Mouse (Mus musculus) midbrain, embryonic 16.5 days (tissue): ENCODE results near the gene Igfbp3. TPM values are rescaled to one million over a fixed set of nuclear protein-coding genes. Genes with fewer than 3 reads are reported as not detected.

Experiments
- ATAC-seq: fragments of 200-750 bp; cut with Nextera tagmentation; 2 replicates; pipeline ENCODE4 v1.8.0; 2017; ENCODE audit warnings: moderate TSS enrichment
- H3K27ac ChIP-seq: fragments of 300-500 bp; sonication (generic); 2 replicates; pipeline ENCODE4 v1.5.1; 2014; ENCODE audit warnings: mild to moderate bottlenecking, low read length, mixed read lengths
- H3K27me3 ChIP-seq: fragments of 300-500 bp; sonication (generic); 2 replicates; pipeline ENCODE4 v1.6.1; 2014; ENCODE audit warnings: low read depth, low read length, mixed read lengths; ENCODE audit not compliant: control insufficient read depth, insufficient read depth
- H3K36me3 ChIP-seq: fragments of 300-500 bp; sonication (generic); 2 replicates; pipeline ENCODE4 v1.6.1; 2014; ENCODE audit warnings: mild to moderate bottlenecking, low read length, moderate library complexity, mixed read lengths; ENCODE audit not compliant: control insufficient read depth, insufficient read depth
- H3K4me1 ChIP-seq: fragments of 300-500 bp; sonication (generic); 2 replicates; pipeline ENCODE4 v1.6.1; 2014; ENCODE audit warnings: mild to moderate bottlenecking, low read length, mixed read lengths; ENCODE audit not compliant: control insufficient read depth, insufficient read depth
- H3K4me2 ChIP-seq: fragments of 300-500 bp; sonication (generic); 2 replicates; pipeline ENCODE4 v1.6.1; 2014; ENCODE audit warnings: mild to moderate bottlenecking, low read length, mixed read lengths
- H3K4me3 ChIP-seq: fragments of 300-500 bp; sonication (generic); 2 replicates; pipeline ENCODE4 v1.5.1; 2014; ENCODE audit warnings: low read depth, mild to moderate bottlenecking, low read length, moderate library complexity, mixed read lengths
- H3K9ac ChIP-seq: fragments of 300-500 bp; sonication (generic); 2 replicates; pipeline ENCODE4 v1.6.1; 2014; ENCODE audit warnings: low read depth, low read length, mixed read lengths
- H3K9me3 ChIP-seq: fragments of 300-500 bp; sonication (generic); replicated peaks from 2 replicates; pipeline ENCODE4 v1.6.1; 2014; ENCODE audit warnings: mild to moderate bottlenecking, low read length, mixed read lengths; ENCODE audit not compliant: control insufficient read depth, poor library complexity, severe bottlenecking
- WGBS: fragments of 180-500 bp; shearing (Covaris S2); extraction: QIAGEN DNeasy Blood & Tissue Kit; methylation state at CpG from one replicate; pipeline ENCODE4 v1.1.7; 2014; 5-methylcytosine and 5-hydroxymethylcytosine counted together
- polyA plus RNA-seq: library from polyadenylated mRNA; unstranded; fragments of >200 nt; fragmentation: Nextera tagmentation; extraction: Ambion mirVana; gene quantifications from 2 replicates; pipeline ENCODE4 v1.2.1, GENCODE M21; 2015

The Igfbp3 gene
- 13.7 and 15.6 TPM in 2 replicates for polyA plus RNA-seq

DNA sequence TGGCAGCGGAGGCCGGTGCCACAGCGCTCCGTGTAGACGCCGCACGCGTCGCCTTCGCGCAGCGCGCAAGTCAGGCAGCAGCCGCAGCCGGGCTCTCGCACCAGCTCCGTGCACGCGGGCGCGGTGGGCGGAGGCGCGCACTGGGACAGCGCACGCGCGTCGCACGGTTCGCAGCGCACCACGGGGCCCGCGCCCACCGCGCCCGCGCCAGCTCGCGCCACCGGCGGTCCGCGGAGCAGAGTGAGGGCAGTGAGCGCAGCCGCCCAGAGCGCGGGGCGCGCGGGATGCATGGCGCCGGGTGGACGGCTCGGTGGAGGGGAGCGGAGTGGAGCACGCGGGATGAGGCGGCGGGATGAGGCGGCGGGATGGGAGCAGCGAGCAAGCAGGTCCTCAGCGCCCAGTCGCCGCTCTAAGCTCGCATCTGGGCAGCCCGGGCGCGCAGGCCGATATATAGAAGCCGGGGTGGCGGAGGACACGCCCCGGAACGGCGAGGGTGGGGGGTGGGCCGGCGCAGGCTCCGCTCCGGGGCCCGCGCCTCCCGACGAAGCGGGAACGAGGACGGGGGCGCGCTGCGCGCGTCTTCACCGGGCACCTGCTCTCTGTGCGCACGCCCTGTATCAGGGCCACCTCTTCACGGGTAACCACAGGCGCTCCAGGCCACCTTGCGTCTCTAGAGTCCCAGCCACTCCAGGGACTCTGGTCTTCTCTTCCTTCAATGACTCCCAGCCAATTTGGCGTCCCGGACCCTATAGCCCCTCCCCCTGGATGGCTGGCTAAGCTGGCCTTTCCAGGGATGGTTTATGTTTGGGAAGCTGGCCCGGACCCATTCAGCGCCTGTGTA is at the start of gene Igfbp3:
Gene Igfbp3 (minus strand): TSS at position 423 of the 841 bp plus-strand sequence.
- peak; percentile 95 for ATAC-seq
- Histone ChIP-seq H3K4me1 (peaks cover 21% of the 10 kb centered on the region), H3K27ac (peak within 1 kb of the TSS; percentile 84), H3K4me2 (peak within 1 kb of the TSS; percentile 90), H3K36me3 (no peaks in the 10 kb centered on the region), H3K4me3 (peak within 1 kb of the TSS; percentile 71), H3K9ac (peak within 1 kb of the TSS; percentile 89), H3K9me3 (no peaks in the 10 kb centered on the region), H3K27me3 (peaks cover 9% of the 10 kb centered on the region)
- WGBS: under 1% methylated on average over 99 of the region's 104 CpGs

DNA sequence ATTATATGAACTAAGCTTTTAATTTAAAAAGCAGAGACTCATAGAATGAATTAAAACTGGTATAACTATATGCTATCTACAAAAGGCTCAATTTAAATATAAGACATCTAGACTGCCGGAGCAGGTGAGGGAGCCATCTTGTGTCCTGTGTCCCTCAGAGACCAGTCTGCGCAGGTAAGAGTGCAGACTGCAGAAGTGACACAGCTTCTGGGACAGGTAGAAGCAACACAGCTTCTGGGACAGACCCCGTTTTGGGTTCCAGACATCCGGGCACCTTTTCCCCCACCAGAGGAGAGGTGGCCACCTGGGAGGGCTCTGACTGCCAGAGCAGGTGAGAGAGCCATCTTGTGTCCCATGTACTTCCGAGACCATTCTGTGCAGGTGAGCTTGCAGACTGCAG is 37.1 kb upstream of the Igfbp3 start:
- Histone ChIP-seq H3K27me3 (no peaks in the 10 kb centered on the region), H3K27ac (no peak overlapping the region), H3K36me3 (no peaks in the 10 kb centered on the region), H3K9ac (no peak overlapping the region), H3K4me1 (no peaks in the 10 kb centered on the region), H3K4me3 (no peak overlapping the region), H3K4me2 (no peak overlapping the region), H3K9me3 (no peaks in the 10 kb centered on the region)
- 98% methylated on average over 5 of the region's 5 CpGs for WGBS
- no peak for ATAC-seq

DNA sequence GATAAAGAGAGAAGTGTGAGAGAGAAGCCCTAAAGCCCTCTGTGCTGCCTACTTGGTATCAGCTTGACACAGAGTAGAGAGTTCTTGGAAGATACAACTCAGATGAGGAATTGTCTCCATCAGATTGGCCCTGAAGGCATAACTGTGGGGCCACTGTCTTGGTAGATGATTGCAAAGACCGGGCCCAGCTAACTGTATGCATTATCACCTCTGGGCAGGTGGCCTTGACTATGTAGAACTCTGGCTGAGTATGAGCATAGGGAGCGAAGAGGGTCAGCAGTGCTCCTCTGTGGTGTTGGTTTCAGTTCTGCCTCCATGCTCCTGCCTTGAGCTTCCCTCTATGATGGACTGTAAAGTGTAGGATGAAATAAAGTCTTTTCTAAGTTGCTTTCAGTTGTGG is 36.7 kb upstream of the Igfbp3 start:
- H3K9me3 ChIP-seq: no peaks in the 10 kb centered on the region
- H3K27me3 ChIP-seq: no peaks in the 10 kb centered on the region
- ATAC-seq: no peak
- no peak overlapping the region for H3K27ac ChIP-seq
- no peaks in the 10 kb centered on the region for H3K36me3 ChIP-seq
- H3K4me3 ChIP-seq: no peak overlapping the region
- no peak overlapping the region for H3K4me2 ChIP-seq
- H3K4me1 ChIP-seq: no peaks in the 10 kb centered on the region
- no peak overlapping the region for H3K9ac ChIP-seq
- 88% methylated on average over 2 of the region's 2 CpGs for WGBS

DNA sequence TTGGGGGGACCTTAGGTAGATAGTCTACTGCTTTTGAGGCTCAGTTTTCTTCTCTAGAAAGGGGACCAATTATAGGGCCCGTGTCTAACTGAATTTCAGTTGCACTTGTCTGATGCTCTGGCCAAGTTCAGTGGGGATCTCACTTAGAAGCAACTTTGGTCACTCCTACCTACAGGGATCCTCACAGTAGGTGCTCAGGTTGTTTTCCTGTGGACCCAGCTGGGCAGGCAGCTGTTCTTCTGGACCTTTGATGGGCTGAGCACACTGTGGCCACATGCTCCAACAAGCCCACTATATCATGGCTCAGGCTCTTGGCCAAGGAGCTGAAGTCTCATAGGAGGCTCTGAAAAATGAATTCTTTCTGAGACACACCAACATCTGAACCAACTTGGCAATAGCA is 31.1 kb upstream of the Igfbp3 start:
- no peak for ATAC-seq
- WGBS: 79% methylated on average over 1 of the region's 1 CpGs
- H3K4me3 ChIP-seq: no peak overlapping the region

DNA sequence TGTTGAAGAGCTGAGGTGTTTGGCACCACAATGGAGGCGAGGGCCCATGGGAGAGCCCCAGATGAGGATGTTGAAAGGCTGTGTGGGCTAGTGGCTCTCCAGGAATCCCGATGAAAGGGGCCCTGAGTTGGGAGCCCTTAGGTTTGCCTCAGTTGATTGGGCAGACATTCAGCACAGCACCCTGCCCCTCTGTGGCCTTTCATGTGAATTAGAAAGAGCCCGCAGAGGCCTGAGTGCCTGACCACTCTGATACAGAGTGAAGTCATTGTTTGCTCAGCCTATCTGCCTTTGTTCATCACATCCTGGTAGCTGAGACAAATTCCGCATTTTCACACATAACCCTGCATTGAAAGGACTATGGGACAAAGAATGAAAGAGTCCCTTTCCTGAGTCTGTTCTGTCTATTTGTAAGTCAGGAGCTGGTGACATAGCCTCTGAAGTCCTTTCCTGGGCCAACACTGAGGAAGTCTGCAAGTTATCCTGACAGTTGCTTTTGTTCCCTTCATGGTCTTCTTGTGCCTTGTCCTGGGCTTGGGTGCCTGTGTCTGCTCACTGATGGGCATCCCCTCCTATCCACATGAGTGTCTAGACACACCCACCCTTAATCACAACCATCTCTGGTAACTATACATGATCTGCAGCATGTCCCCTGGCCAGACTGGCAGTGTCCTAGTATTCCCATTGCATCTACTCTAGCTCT is 25.5 kb upstream of the Igfbp3 start:
- no peak for ATAC-seq
- Histone ChIP-seq H3K4me2 (no peak overlapping the region), H3K27me3 (no peaks in the 10 kb centered on the region), H3K4me3 (no peak overlapping the region), H3K4me1 (no peaks in the 10 kb centered on the region), H3K36me3 (no peaks in the 10 kb centered on the region), H3K9ac (no peak overlapping the region), H3K27ac (no peak overlapping the region), H3K9me3 (no peaks in the 10 kb centered on the region)
- WGBS: 57% methylated on average over 4 of the region's 4 CpGs

More for the DNA sequence above, 31.1 kb upstream of the Igfbp3 start:
- Histone ChIP-seq H3K4me2 (no peak overlapping the region), H3K27ac (no peak overlapping the region), H3K9me3 (no peaks in the 10 kb centered on the region), H3K27me3 (no peaks in the 10 kb centered on the region), H3K4me1 (no peaks in the 10 kb centered on the region), H3K9ac (no peak overlapping the region), H3K36me3 (no peaks in the 10 kb centered on the region)

DNA sequence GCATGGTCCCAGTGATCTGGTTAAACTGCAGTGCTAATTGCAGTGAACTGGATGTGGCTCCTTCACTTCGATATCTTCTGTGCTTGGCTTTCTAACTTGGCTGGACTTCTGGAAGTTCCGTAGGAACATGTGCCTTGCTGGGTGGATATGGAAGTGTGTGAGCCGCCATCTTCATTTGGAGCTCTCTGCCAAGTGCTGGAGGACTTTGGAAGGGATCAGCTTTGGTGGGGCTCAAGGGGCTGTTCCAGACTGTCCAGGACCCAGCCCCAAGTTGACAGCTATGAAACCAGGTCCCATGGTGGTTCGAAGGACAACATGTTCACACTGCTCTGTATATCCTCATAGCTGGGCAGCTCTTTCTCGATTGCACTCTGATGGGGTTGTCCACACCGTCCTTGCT is 24.8 kb upstream of the Igfbp3 start:
- Histone ChIP-seq H3K27ac (no peak overlapping the region), H3K4me1 (no peaks in the 10 kb centered on the region), H3K36me3 (no peaks in the 10 kb centered on the region), H3K9ac (no peak overlapping the region), H3K4me2 (no peak overlapping the region), H3K27me3 (no peaks in the 10 kb centered on the region), H3K4me3 (no peak overlapping the region), H3K9me3 (no peaks in the 10 kb centered on the region)
- ATAC-seq: no peak
- WGBS: 95% methylated on average over 6 of the region's 6 CpGs

DNA sequence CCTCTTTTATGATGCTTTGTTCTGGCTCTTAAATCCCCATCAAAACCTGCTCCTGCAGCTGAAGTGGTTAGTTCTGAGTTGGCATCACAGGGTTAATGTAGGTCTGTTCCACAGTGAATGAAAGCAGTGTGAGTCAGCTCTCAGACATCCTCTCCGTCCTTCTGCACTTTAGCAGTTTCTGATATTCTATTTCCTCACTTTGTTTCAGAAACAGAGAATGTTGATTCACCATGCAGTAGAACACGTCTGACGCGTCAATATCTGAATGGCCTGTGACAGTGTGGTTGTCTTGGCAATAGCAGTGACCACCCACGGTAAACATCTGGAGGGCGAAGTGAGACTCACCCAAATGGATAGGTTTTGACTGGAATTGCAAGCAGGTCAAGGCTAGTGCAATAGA is 24.0 kb upstream of the Igfbp3 start:
- Histone ChIP-seq H3K9ac (no peak overlapping the region), H3K27me3 (no peaks in the 10 kb centered on the region), H3K4me2 (no peak overlapping the region), H3K4me1 (no peaks in the 10 kb centered on the region), H3K36me3 (no peaks in the 10 kb centered on the region), H3K9me3 (no peaks in the 10 kb centered on the region), H3K27ac (no peak overlapping the region), H3K4me3 (no peak overlapping the region)
- 77% methylated on average over 6 of the region's 6 CpGs for WGBS
- ATAC-seq: no peak

DNA sequence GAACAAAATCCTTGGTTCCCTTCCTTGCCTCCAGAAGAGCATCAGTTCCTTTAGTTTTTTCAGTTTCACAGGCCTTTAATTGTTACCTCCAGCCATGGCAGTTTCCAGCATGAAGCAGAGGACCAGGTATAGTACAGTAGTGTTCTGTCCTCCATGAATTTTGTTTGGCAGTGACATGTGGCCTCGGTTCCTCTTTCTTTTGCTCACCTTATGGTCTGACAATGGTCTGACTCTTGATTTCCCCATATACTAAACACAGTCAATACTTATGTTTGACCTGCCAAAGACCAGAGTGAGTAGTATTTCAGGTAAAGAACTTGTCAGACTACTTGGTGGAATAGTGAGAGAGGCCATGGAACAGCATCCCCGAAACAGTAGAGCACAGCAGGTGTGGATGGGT is 23.0 kb upstream of the Igfbp3 start:
- 92% methylated on average over 2 of the region's 2 CpGs for WGBS
- no peak for ATAC-seq
- no peaks in the 10 kb centered on the region for H3K27me3 ChIP-seq
- no peak overlapping the region for H3K27ac ChIP-seq
- H3K36me3 ChIP-seq: no peaks in the 10 kb centered on the region
- H3K4me1 ChIP-seq: no peaks in the 10 kb centered on the region
- H3K4me3 ChIP-seq: no peak overlapping the region
- H3K4me2 ChIP-seq: no peak overlapping the region
- no peaks in the 10 kb centered on the region for H3K9me3 ChIP-seq
- H3K9ac ChIP-seq: no peak overlapping the region

DNA sequence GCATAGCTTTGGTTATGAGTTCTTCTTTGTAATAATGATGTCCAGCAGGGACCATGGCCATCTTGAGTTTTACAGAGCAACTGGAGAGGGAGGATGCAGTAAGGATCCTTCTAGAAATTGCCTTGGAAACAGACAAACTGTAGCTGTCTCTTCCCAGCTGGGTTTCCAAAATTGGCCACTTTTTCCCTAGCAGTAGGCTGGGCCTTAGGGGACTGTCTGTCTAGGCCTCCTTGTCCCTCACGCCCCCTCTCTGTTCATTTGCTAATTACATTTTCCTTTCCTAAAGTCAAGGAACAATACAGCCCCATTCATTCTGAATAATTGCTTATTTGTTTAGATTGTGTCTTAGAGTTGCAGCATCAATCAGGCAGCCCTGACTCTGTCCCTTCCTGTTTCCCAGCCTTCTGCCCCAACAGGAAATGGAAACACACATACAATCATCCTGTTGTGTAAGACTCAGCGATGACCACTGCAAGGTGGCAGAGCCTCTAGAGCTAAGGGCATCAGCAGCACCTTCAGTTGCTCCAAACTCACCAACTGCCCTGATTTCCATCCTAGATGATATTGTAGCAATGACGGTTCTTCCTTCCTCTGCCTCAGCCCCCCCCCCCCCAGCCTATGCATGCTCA is 21.4 kb upstream of the Igfbp3 start:
- no peak for ATAC-seq
- Histone ChIP-seq H3K9ac (no peak overlapping the region), H3K9me3 (no peaks in the 10 kb centered on the region), H3K27ac (no peak overlapping the region), H3K4me2 (no peak overlapping the region), H3K27me3 (no peaks in the 10 kb centered on the region), H3K36me3 (no peaks in the 10 kb centered on the region), H3K4me3 (no peak overlapping the region), H3K4me1 (no peaks in the 10 kb centered on the region)
- 75% methylated on average over 3 of the region's 3 CpGs for WGBS
